Mouse (Mus musculus): ENCODE measurements around the gene Cd44.

DNA sequence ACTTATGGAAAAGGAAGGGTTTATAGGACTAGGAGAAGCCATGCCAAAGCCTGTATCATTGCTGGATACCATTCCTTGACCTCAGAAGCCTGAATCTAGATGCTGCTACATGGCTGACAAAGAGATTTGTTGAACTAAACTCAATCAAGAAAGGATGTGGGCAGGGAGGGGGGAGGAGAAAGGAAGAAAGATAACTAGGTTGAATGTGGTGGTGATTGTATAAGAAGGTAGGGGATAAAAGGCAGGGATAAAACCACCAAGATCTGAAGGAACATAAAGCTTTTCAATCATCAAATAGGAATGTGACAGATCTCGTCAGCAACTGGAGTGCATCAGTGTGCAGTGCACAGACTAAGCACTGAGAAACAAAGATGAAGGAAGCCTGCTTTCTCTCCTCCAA is 7.9 kb upstream of the Cd44 start:
- TF ChIP-seq CTCF (IDR thresholded peaks at IDR 0.05; ENCODE audit: low read depth) (no peak), EP300 (IDR thresholded peaks at IDR 0.05; ENCODE audit: low read depth) (no peak)

All from liver, postnatal 0 days (tissue).